Mouse (Mus musculus) T-cell, adult 66 days (primary cell): ENCODE results near the gene Vmn2r-ps130. TPM values are rescaled to one million over a fixed set of nuclear protein-coding genes. Genes with fewer than 3 reads are reported as not detected.

Source experiments
- total RNA-seq, 2 experiments: library from RNA; stranded (reverse); gene quantifications; 3 replicates in 1 of 2; 4 replicates in 1 of 2; pipeline ENCODE4 v1.2.4; 2023

The Vmn2r-ps130 gene
- not detected for total RNA-seq

DNA sequence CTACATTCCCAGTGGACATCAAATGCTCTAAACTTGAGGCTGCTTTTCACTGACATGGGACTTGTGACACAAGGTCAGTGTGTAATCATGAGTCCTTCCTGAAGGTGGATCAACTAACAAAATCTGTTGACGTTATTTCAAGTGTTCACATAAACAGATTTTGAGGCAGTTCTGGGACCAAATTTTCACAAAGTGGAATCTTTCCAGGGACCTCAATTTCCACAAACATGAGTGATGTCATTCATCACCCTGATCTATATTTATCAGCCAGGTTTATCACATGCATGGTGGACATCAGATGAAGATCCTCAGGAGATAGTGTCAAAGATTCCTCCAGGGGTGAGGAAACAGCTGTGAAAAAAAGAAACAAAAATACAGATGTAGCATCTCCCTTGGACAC lies at the start of gene Vmn2r-ps130:
Gene Vmn2r-ps130, plus strand, starts transcription at position 301 of the 400 bp plus-strand sequence.

Other genes starting within 250 kb of the Vmn2r-ps130 start
- 10 to 100 TPM; 23.2 to 25.5 TPM for gene Zfp945, start 194.0 kb upstream of the Vmn2r-ps130 start, total RNA-seq
- gene Vmn2r113, start 118.2 kb upstream of the Vmn2r-ps130 start, total RNA-seq = not detected
- gene Zfp40, start 132.1 kb downstream of the Vmn2r-ps130 start, total RNA-seq = 1 to 10 TPM; 7.6 to 8.3 TPM